Mouse (Mus musculus): ENCODE results near the gene Vmn2r55.
"Not testable (repeated sequence)": the region's sequence is repeated elsewhere in the genome, so short reads cannot be mapped to it uniquely, and the experiment has no call there.

The Vmn2r55 gene

DNA sequence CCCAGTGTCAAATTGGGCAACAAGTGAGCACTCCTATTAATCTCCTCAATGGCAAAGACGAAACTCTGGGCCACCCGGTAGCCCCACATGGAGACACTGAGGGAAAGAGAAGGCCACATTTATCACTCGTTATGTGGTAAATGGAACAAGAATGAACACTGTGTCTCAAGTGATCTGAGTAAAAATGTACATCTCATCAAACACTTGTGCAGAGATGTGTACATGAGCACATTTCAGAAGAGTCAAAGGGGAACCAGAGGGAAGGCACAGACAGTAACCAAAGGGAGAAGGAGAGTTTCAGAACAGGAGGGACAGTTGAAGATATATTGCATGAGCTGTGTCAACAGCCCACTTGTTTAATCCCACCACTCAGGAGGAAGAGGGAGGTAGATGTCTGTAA is at the start of gene Vmn2r55:
Gene Vmn2r55, minus strand, starts transcription at position 101 of the 400 bp plus-strand sequence.
- DNase-seq (ENCODE audit: low spot score) = not testable (repeated sequence)

DNA sequence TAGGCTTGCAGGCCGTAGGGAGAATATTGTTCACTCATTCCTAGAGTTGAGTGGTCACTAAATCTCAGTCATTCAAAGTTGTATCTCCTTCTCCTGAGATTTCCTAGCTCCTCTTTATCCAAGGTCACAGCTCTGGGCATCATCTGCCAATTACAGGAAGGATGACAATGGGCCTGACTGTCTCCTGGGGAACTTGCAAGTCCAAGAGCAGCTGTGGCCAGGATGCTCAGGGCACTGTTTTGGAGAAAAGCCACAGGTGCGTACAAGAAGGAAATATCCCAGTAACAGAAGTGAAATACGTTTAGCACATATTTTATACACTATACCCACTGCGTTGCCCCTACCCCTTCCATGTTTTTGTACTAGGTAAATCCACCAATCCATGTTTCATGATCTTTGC is 44.6 kb downstream of the Vmn2r55 start, which contains the start of gene Vmn2r54:
Gene Vmn2r54, minus strand, starts transcription at position 101 of the 400 bp plus-strand sequence.
- not testable (repeated sequence) for DNase-seq (ENCODE audit: low spot score)

DNA sequence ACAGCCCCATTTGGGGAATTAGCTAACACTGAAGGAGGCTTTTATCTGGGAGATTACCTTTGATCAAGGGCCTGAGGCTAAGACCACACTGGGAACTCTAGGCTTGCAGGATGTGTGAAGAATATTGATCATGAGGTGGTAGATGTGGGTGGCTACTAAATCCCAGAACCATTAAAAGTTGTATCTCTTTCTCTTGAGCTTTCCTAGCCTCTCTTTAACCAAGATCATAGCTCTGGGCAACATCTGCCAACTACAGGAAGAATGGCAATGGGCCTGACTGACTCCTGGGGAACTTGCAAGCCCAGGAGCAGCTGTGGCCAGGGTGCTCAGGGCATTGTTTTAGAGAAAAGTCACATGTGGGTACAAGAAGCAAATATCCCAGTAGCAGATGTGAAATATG is 76.1 kb downstream of the Vmn2r55 start, which contains the start of gene Vmn2r53:
Gene Vmn2r53, minus strand, starts transcription at position 101 of the 400 bp plus-strand sequence.
- DNase-seq (ENCODE audit: low spot score) = no peak

All from layer of hippocampus, adult 9-10 months (tissue).